Mouse (Mus musculus): ENCODE results near the gene Ptprd.

- TF ChIP-seq CTCF (IDR thresholded peaks at IDR 0.05; ENCODE audit: insufficient read depth, low read depth, low read length) (no peak), POLR2A (IDR thresholded peaks at IDR 0.05; ENCODE audit: insufficient read depth, low read depth, low read length) (no peak)
Measured at GRCm38 (mm10) chr4:76839016-76839415, 1372.7 kb downstream of the Ptprd start.

Data from olfactory bulb, adult 2 months (tissue).